In the genomic region with DNA sequence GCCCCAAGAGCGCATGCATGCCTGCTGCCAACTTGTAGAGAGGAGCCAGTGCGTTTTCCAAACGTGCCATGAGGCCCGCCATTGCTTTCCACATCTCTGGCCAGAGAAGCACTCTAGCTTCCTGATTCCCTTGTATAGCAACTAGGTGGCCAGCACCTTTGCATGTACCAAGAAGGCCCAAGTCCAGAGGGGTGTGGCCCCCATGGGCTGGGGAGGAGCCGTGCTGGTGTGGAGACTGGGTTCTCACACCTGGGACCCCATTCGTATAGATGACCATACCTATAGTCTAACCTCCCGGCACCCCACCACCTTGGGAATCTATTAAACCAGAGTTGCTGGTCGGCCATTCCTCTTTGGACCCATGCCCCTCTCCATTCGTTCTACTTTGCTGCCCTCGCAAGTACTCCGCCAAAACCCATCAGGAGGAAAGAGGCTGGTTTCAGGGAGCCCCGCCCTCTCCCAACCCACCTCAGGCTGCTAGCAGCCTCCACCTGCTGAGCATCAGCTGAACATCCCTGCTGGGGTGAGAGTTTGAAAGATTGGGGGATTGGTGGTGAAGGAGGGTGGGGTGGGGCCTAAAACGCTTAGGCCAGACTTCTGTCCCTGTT, we compare ENCODE assay signal across 8 mouse cellular contexts. TPM values are rescaled to one million over a fixed set of nuclear protein-coding genes. Genes with fewer than 3 reads are reported as not detected.
DNase-seq lines count a peak whose midpoint lies in the region; ATAC-seq and TF ChIP-seq lines count a peak whose summit lies in the region.

Gene Slc19a1 (plus strand): TSS at position 474 of the 608 bp plus-strand sequence.

- H3K27me3 ChIP-seq in heart, embryonic 10.5 days (ENCODE audit: insufficient read depth, poor library complexity, severe bottlenecking), result peaks cover 14% of the 10 kb centered on the region; the same call in 1 of the 2 replicates
- H3K27me3 ChIP-seq in ES-Bruce4 (ENCODE audit: control insufficient read depth, insufficient read depth, low read length, poor library complexity, severe bottlenecking), result no peaks in the 10 kb centered on the region
- H3K27me3 ChIP-seq in embryonic facial prominence, embryonic 10.5 days (replicated peaks; ENCODE audit: low read depth, poor library complexity, severe bottlenecking), result peaks cover 15% of the 10 kb centered on the region
- H3K27me3 ChIP-seq in intestine, postnatal 0 days (replicated peaks; ENCODE audit: control insufficient read depth, insufficient read depth, low read length), result no peaks in the 10 kb centered on the region
- H3K27me3 ChIP-seq in limb, embryonic 13.5 days, result no peaks in the 10 kb centered on the region; the same call in 1 of the 2 replicates
- no peaks in the 10 kb centered on the region for H3K27me3 ChIP-seq in stomach, embryonic 16.5 days (ENCODE audit: control insufficient read depth, insufficient read depth, low read length)

- WGBS in heart, embryonic 10.5 days, result 26% methylated on average over 13 of the region's 13 CpGs
- 29% methylated on average over 13 of the region's 13 CpGs for WGBS in embryonic facial prominence, embryonic 10.5 days
- WGBS in intestine, postnatal 0 days, result 48% methylated on average over 13 of the region's 13 CpGs
- WGBS in limb, embryonic 13.5 days, result 41% methylated on average over 13 of the region's 13 CpGs
- 53% methylated on average over 13 of the region's 13 CpGs for WGBS in stomach, embryonic 16.5 days

- H3K9me3 ChIP-seq in heart, embryonic 10.5 days, result no peaks in the 10 kb centered on the region
- H3K9me3 ChIP-seq in ES-Bruce4 (replicated peaks; ENCODE audit: control insufficient read depth, insufficient read depth, low read length, poor library complexity, severe bottlenecking), result no peaks in the 10 kb centered on the region
- H3K9me3 ChIP-seq in embryonic facial prominence, embryonic 10.5 days, result no peaks in the 10 kb centered on the region
- H3K9me3 ChIP-seq in intestine, postnatal 0 days (ENCODE audit: control insufficient read depth), result no peaks in the 10 kb centered on the region
- no peaks in the 10 kb centered on the region for H3K9me3 ChIP-seq in limb, embryonic 13.5 days
- no peaks in the 10 kb centered on the region for H3K9me3 ChIP-seq in stomach, embryonic 16.5 days (replicated peaks; ENCODE audit: control insufficient read depth, low read length)

- peak within 1 kb of the TSS; percentile 84 for H3K4me3 ChIP-seq in heart, embryonic 10.5 days
- H3K4me3 ChIP-seq in ES-Bruce4 (ENCODE audit: low read depth, low read length), result peak within 1 kb of the TSS; percentile 86
- H3K4me3 ChIP-seq in embryonic facial prominence, embryonic 10.5 days, result peak within 1 kb of the TSS; percentile 82
- H3K4me3 ChIP-seq in intestine, postnatal 0 days (ENCODE audit: low read depth, low read length), result peak within 1 kb of the TSS; percentile 58
- peak within 1 kb of the TSS; percentile 63 for H3K4me3 ChIP-seq in limb, embryonic 13.5 days
- H3K4me3 ChIP-seq in stomach, embryonic 16.5 days (replicated peaks; ENCODE audit: low read length), result peak within 1 kb of the TSS; percentile 66

- TF ChIP-seq CTCF in ES-Bruce4 (IDR thresholded peaks at IDR 0.05; ENCODE audit: low read depth, low read length), result no peak
- TF ChIP-seq CTCF in intestine, postnatal 0 days (IDR thresholded peaks at IDR 0.05; ENCODE audit: low read depth), result no peak

- H3K4me1 ChIP-seq in heart, embryonic 10.5 days, result peaks cover 35% of the 10 kb centered on the region
- no peaks in the 10 kb centered on the region for H3K4me1 ChIP-seq in ES-Bruce4 (ENCODE audit: control insufficient read depth, insufficient read depth, low read length)
- H3K4me1 ChIP-seq in embryonic facial prominence, embryonic 10.5 days, result peaks cover 40% of the 10 kb centered on the region
- H3K4me1 ChIP-seq in intestine, postnatal 0 days (replicated peaks; ENCODE audit: control insufficient read depth, insufficient read depth, low read length), result 0 out of 2 replicates have a peak, but pooled peaks cover 19% of the 10 kb centered on the region
- peaks cover 21% of the 10 kb centered on the region for H3K4me1 ChIP-seq in limb, embryonic 13.5 days
- peaks cover 4% of the 10 kb centered on the region; the same call in 1 of the 2 replicates for H3K4me1 ChIP-seq in stomach, embryonic 16.5 days (ENCODE audit: control insufficient read depth, insufficient read depth, low read length)

- no peak for DNase-seq in heart, embryonic 10.5 days (ENCODE audit: low spot score)
- no peak for DNase-seq in heart, adult 18-20 months
- DNase-seq in embryonic facial prominence, embryonic 10.5 days (ENCODE audit: low spot score), result peak; percentile 14
- no peak for DNase-seq in ovary, adult 18-20 months (ENCODE audit: low spot score)

- no peak for TF ChIP-seq POLR2A in ES-Bruce4 (IDR thresholded peaks at IDR 0.05; ENCODE audit: insufficient read depth, low read length)

- peak within 1 kb of the TSS; percentile 96 for H3K4me2 ChIP-seq in intestine, postnatal 0 days (replicated peaks; ENCODE audit: low read depth)
- peak within 1 kb of the TSS; percentile 78 for H3K4me2 ChIP-seq in limb, embryonic 13.5 days (replicated peaks)
- peak within 1 kb of the TSS; percentile 86 for H3K4me2 ChIP-seq in stomach, embryonic 16.5 days (ENCODE audit: low read depth, low read length)

- peak within 1 kb of the TSS; percentile 91 for H3K27ac ChIP-seq in heart, embryonic 10.5 days
- H3K27ac ChIP-seq in ES-Bruce4 (ENCODE audit: insufficient read depth, low read length), result no peak within 1 kb of the TSS
- H3K27ac ChIP-seq in embryonic facial prominence, embryonic 10.5 days (replicated peaks), result peak within 1 kb of the TSS; percentile 89
- peak within 1 kb of the TSS; percentile 96 for H3K27ac ChIP-seq in intestine, postnatal 0 days (ENCODE audit: low read depth, low read length)
- peak within 1 kb of the TSS; percentile 22; the same call in 1 of the 2 replicates for H3K27ac ChIP-seq in limb, embryonic 13.5 days
- H3K27ac ChIP-seq in stomach, embryonic 16.5 days (ENCODE audit: low read length), result peak within 1 kb of the TSS; percentile 64; the same call in 1 of the 2 replicates

- H3K36me3 ChIP-seq in heart, embryonic 10.5 days, result peaks cover under 1% of the 10 kb centered on the region; the same call in 1 of the 2 replicates
- H3K36me3 ChIP-seq in ES-Bruce4 (ENCODE audit: control insufficient read depth, insufficient read depth, low read length, poor library complexity, severe bottlenecking), result no peaks in the 10 kb centered on the region
- H3K36me3 ChIP-seq in embryonic facial prominence, embryonic 10.5 days (replicated peaks), result peaks cover 8% of the 10 kb centered on the region
- peaks cover under 1% of the 10 kb centered on the region; the same call in 1 of the 2 replicates for H3K36me3 ChIP-seq in intestine, postnatal 0 days (ENCODE audit: control insufficient read depth, insufficient read depth)
- H3K36me3 ChIP-seq in limb, embryonic 13.5 days, result peaks cover under 1% of the 10 kb centered on the region; the same call in 1 of the 2 replicates
- H3K36me3 ChIP-seq in stomach, embryonic 16.5 days (ENCODE audit: control insufficient read depth, insufficient read depth, low read length), result no peaks in the 10 kb centered on the region

- peak; percentile 11; the same call in 1 of the 2 replicates for ATAC-seq in intestine, postnatal 0 days
- ATAC-seq in limb, embryonic 13.5 days (ENCODE audit: low FRiP score, low read depth), result no peak
- no peak for ATAC-seq in stomach, embryonic 16.5 days (ENCODE audit: insufficient read depth, low FRiP score)

- peak within 1 kb of the TSS; percentile 67 for H3K9ac ChIP-seq in ES-Bruce4 (ENCODE audit: low read depth, poor library complexity, severe bottlenecking)
- peak within 1 kb of the TSS; percentile 62 for H3K9ac ChIP-seq in intestine, postnatal 0 days (ENCODE audit: low read depth, low read length)
- peak within 1 kb of the TSS; percentile 80 for H3K9ac ChIP-seq in limb, embryonic 13.5 days
- peak within 1 kb of the TSS; percentile 85 for H3K9ac ChIP-seq in stomach, embryonic 16.5 days (ENCODE audit: low read length)

- no peak for TF ChIP-seq EP300 in ES-Bruce4 (IDR thresholded peaks at IDR 0.05; ENCODE audit: insufficient read depth, low read depth, low read length)

RNA-seq across cellular contexts. Expression of gene Slc19a1, which starts in this region (rescaled TPM):
- polyA plus RNA-seq in heart, embryonic 10.5 days (2016; fragmentation: Nextera tagmentation; extraction: Ambion mirVana), result 18.7 and 26.5 TPM in 2 replicates
- total RNA-seq in heart, adult 18-20 months (2021), result 1 to 10 TPM; 5.4 to 6.7 TPM
- polyA plus RNA-seq in ES-Bruce4 (2011; ENCODE audit: insufficient read depth, insufficient read length, low read depth, missing spikeins), result 15.8 and 17.4 TPM in 2 replicates
- 37.4 and 38.2 TPM in 2 replicates for polyA plus RNA-seq in embryonic facial prominence, embryonic 10.5 days (2016; fragmentation: Nextera tagmentation; extraction: Ambion mirVana)
- polyA plus RNA-seq in intestine, postnatal 0 days (2015; fragmentation: Nextera tagmentation; extraction: Ambion mirVana), result 60.0 and 61.9 TPM in 2 replicates
- 30.0 and 30.1 TPM in 2 replicates for polyA plus RNA-seq in limb, embryonic 13.5 days (2015; fragmentation: Nextera tagmentation; extraction: Ambion mirVana)
- polyA plus RNA-seq in stomach, embryonic 16.5 days (2015; fragmentation: Nextera tagmentation; extraction: Ambion mirVana), result 32.3 and 34.6 TPM in 2 replicates
